Mouse (Mus musculus): ENCODE measurements around the gene Amdhd1.

- TF ChIP-seq CTCF (IDR thresholded peaks at IDR 0.05; ENCODE audit: borderline replicate concordance, control insufficient read depth, extremely low read depth, insufficient read depth, low read length, poor library complexity) (no peak), POLR2A (IDR thresholded peaks at IDR 0.05; ENCODE audit: control insufficient read depth, extremely low read depth, insufficient read depth, low read length, poor library complexity) (no peak)
Observed at GRCm38 (mm10) chr10:93486622-93487021, 53.2 kb downstream of the Amdhd1 start.
